Mouse (Mus musculus) testis, postnatal 10 days (tissue): ENCODE results near the gene Piezo1.

ENCODE experiments used
- DNase-seq: peaks from one replicate; pipeline ENCODE4 v3.0.0; 2021; ENCODE audit warnings: low spot score

Piezo1 gene

DNA sequence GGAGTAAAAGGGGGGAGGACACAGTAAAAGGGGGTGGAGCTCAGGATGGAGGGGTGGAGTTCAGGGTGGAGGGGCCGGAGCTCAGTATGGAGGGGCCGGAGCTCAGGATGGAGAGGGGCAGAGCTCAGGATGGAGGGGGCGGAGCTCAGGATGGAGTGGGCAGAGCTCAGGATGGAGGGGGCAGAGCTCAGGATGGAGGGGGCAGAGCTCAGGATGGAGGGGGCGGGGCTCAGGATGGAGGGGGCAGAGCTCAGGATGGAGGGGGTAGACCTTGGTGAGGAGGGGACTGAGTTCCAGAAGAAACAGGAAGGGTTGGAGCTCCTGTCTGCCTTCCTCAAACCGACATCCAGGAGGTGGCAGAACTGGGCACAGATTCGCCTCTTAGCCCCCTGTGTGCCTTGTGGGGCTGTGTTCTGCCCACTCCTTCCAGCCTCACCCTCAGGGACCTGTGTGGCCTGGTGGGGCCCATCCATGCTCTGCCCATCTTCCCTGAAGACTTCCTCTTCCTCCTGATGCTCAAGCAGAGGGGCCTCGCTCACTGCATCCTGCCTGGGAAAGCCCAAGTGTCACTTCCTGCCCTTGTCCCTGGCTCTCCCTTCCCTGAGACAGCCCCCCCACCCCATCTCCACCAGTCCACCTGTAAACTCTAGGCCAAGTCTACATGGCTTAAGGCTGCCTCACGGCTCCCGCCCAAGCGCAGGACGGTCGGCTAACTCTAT, 54.0 kb downstream of the Piezo1 start:
- DNase-seq, result no peak

DNA sequence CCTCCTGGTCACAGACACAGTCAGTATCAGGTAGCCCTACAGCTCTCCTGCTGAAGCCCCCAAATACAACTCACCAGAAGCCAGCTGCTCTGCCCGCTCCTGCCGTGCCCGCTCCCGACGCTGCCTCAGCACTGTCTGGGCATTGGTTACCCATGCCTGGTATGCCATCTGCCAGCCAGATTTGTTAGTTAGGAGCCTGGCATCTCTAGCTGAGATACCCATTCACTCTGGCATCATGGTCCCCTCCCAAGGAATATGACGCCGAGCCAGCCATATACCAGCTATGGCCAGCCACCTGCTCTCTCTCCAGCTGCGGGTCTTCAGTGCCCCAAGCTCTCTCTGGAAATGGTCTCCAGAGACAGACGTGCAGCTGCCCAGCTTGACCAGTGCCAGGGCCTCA, 62.7 kb downstream of the Piezo1 start:
- DNase-seq, result no peak

DNA sequence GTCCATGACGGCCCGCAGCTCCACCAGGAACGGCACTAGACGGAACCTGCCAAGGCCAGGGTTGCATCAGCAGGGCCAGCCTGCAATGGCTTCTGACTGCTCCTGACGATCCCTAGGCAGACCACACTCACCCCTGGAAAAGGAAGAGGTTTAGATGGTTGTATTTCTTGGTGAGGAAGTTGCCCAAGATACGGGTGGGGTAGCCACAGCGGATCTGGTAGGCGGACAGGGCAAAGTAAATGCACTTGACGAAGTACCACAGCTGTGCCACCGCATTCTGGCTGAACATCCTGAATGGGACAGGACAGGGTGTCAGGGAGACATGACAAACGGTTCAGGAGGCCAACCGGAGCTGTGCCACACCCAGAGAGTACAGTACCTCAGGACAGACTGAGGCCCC, 66.3 kb downstream of the Piezo1 start:
- DNase-seq, result no peak

DNA sequence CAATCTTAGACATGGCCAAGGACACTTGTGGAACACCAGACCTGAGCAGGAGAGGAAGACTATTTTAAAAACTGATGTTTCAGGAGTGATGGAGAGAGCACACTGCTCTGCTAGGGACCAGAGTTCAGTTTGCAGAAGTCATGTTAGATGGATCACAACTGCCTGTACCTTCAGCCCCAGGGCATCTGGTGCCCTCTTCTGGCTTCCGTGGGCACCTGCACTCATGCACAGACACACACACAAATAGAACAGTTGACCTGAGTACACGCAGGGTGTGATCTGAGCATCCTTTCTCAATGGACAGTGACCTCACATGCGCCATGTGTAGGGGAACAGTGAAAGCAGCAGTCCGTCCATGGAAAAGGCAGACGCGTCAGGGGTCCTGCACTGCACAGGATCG, 67.3 kb downstream of the Piezo1 start:
- DNase-seq, result no peak

DNA sequence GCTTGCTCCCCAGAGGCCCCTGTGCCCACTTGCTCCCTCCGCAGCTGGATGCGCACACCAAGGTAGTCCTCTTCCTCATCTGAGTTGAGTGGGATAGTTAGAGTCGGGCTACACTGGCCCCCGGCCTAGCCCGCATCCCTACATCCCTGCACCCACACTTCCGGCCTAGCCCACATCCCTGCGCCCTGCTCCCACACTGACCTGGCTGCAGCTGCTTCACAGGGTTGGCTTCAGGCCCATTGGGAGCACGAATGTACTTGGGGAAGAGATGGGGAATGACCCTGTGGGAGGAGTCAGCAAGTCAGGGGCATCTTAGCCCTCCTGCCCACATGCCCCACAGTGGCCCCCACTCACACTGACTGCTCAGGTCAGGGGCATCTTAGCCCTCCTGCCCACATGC, 68.7 kb downstream of the Piezo1 start:
- no peak for DNase-seq

DNA sequence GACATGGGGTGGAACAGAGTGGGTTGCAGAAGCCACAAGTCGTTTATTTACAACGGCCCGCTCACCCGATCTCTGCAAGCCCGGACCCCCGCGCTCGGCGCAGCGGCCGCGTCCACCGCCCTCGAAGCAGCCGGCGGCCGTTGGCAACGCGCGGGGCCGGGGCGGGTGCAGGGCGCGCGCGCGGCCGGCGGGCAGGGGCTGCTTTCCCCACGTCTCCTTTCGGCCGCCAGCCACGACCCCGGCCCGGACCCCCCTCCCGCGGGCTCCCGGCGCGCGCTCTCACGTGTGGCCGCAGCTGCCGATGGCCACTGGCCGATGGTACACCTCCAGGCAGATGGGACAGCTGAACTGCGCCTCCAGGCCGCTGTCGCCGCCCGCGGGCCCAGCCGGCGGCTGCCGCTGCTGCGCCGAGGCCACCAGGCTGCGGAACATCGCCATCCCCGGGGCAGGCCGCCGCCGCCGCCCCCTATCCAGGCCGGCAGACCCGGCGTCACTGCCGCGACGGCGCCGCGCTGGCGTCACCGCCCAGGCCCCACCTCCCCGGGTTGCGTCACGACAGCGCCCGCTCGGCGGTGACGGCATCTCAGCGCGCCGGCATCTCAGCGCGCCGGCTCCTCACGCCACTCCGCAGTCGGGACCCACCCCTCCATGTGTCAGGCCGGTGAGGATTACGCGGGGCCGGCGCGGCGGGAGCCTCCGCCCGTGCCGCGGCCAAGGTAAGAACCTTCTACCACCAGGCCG, 75.4 kb downstream of the Piezo1 start, which contains the start of the genes Rnf166 and Ctu2:
Gene Rnf166, minus strand, starts transcription at position 485 of the 741 bp plus-strand sequence.
Gene Ctu2, plus strand, starts transcription at position 564 of the 741 bp plus-strand sequence.
- peak; percentile 97 for DNase-seq

DNA sequence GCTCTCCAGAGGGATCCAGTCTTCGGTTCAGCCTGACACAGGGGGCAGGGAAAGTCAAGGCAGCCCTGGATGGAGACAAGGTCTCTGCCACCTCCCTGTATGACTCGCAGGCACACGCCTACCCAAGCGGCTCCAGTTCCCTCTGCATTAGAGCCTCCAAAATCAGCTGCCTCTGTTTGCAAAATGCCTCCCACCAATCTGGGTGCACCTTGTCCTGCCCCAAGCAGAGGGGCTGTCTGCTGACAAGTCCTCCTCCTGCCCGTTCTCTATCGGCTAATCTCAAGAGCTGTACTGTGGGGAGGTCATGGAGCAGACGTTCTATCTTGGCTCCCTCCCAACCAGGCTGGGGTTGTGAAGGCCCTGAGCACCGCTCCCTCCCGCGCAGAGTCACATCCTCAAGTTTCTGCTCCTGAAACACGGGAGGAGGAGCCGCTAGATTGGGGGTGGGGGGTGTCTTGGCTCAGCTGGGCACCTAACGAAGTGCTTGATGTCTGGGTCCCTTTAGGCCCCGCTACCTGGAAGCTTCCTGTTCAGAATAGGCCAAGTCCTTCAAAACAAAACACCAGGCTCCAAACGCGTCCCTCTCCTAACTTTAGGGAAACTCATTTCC, 76.1 kb downstream of the Piezo1 start:
- DNase-seq, result peak; percentile 75

DNA sequence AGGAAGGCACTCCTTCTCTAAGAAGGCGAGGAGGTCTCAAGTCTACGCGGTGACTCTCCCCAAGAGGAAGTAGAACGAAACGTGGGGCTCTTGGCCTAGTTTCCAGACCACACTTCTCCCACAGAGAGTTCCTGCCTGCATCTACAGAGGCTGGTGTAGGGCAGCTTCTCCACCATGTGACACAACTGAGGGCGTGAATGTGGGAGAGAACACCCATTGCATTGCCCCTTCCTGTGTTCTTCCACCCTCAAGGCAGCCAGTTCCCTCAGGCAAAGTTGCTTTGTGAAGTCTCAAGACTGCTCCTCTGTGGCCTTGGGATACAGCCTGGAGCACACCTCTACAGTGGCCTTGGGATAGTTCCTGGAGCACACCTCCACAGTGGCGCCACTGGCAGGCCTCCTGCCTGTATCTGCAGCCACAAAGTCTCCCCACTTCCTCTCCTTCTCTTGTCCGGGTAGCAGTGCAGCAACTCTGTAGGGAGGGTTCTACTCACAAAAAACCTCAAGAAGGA, 77.2 kb downstream of the Piezo1 start:
- DNase-seq, result no peak

DNA sequence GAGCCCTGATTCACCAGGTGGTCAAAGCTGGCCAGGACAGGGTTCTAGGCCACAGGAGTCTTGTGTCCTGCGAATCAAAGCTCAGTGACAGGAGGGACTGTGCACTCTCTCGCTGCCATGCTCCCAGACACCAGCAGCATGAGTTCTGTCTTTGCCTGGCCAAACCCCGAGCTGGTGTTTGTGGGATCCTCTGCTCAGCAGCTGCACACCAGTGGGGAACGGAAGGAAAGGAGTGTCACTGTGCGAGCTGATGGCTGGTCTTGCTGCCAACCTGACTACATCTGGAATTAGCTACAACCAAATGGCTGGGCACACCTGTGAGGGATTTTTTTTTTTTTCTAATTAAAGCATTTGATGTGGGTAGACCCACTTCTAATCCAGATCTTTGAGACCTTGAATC, 80.4 kb downstream of the Piezo1 start:
- no peak for DNase-seq

DNA sequence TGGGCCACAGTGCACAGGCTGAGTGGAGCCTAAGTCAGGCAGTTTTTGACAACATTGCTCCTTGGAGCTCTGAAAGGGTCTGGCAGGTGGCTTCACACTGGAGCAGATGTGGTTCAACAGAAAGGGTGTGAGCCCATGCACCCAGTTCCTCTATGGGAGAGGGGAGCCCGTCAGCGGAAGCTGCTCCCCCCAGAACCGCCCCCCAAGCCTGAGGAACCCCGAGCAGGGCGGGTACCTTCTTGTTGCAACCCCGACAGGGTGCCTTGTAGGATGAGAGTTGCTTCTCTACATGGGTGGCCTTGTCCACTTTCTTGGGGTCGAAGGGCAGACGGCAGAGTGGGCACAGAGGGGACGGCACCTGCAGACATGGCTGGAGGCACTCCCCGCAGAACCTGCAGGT, 81.2 kb downstream of the Piezo1 start:
- no peak for DNase-seq

DNA sequence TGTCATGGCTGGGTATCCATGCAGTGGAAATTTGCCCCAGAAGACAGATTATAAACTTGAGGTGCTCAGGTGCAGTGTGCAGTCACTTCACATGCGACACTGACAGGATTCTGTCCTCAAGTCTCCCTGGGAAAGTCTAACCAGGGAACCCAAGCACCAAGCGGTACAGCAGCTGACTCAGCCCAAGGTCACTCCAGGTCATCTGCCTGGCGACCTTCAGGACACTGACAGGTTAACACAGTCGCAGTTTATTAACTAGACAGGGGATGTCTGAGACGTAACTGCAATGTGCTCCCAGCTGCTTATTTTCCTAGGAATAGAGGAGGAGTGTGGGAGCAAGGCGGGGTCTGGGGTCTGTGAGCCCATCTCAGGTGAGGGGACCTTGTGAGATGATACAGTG, 81.7 kb downstream of the Piezo1 start:
- no peak for DNase-seq

DNA sequence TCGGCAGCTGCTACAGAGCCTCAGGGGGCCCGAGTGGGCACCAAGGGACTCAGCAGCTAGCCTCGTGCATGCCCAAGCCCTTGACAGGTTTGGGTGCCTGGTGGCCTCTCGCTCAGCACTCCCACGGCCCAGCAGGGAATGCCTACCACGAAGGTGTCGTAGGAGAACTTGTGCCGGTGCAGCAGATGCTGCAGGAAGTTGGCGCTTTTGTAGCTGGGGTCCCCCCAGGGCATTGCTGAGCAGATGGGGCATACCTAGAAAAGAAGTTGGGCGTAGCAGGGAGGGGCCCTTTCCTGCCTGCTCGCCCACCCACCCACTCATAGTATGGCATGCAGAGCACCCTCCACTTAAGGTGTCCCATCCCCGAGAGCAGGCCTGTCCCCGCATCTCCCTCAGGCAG, 83.3 kb downstream of the Piezo1 start:
- no peak for DNase-seq

DNA sequence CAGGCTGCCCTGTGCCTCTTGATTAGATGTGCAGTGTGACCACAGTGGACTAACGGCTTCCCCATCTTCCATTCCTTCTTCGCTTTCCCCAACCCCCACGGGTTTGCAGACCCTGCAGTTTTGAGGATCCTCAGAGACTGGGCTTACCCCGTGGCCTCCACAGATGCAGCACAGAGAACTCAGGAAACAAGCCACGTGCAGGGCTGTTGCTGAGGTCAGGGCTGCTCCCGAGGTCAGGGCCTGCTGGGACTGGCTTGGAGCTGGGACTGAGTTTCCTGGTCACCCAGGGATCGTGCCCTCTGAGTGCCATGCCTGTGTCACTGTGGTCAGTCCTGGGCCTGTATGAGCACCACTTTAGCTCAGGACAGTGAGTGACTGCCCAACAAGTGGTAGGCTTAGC, 86.1 kb downstream of the Piezo1 start:
- no peak for DNase-seq

DNA sequence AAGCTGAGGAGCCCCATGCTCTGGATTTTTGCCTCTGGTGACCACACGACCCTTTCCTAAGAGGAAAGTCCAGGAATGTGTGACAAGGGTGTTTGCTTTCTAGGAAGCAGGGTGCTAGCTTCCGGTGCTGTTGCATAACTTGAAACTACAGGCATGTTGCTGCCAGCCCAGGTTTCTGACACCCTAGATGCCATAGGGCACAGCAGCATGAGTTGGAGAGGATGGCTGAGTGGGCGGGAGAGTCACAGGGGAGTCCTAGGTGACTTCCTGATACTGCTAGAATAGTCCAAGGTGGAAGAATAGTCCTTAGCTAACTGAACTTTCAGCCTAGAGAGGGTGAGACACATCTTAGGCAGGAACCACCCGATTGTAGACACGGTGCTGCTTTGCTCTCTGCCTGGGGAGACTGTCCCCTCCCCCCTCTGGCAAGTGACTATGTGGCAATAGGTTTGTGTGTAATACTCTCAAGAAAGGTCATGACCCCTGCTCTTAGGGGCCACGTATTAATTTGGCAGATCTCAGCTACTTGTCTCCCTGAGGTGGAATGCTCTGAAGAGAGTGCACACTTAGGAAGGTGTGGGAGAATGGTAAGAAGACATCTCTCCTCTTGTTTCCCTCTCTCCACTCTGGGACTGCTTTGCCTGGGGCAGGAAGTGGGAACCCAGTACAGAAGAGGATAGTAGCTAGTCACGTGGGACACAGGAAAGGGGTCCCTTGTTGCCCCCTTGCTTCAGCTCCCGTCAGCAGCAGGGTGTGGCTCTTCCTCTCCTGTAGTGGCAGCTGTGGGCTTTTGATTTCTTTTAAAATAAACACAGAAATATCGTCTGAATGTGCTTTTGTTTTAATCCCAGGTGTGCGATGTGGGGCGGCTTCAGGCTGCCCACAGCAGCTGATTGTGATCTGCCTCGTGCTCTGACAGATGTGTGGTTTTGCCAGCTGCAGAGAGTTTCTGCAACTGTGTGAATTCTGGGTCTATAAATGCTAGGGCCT, 87.2 kb downstream of the Piezo1 start:
- no peak for DNase-seq

DNA sequence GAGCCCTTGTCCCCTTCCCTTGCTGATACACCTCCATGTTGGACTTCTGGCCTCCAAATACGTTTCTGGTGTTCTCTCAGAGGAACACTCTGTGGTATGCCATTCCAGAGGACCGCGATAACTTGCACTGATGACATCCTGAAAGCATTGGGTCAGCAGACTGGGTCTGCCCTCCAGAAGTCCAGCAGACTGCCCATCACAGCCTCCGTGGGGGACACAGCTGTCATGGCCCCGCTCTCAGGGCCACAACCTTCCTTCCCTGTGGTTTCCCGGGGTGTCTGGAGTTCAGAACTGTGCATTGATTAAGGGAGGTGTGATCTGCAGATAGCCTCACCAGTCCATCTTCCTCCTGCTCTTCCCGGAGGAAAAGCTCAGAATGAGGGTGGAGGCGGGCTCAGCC, 88.6 kb downstream of the Piezo1 start:
- no peak for DNase-seq

DNA sequence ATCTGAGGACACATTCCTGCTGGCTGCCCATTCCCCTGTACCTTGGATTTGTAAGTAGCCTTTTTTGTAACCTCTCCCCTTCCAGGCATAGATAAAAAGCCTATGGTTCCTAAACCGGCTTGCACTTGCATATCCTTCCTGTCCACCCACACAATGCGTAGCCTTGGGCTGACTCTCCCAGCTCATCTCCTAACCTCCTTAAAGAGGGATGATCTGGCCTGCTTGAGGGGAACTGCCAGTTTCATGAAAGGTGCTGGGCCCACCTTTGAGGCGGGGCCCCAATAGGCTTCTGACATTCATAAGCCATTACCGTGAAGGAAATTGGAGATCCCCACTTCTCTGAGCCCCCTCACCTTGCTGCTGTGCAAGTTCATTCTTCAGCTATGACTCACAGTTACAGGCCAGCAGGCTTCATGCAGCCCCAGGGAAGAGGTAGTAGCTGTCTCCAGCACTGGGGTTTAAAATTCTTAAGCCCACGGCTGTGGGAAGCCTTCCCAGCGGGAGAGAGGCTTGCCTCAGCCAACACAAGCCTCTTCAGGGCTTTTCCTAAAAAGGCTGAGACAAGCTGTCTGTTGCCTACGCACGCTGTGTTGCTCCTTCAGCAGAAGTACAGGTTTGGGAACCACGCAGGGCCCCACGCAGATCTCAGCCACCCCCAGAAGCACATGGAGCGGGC, 89.5 kb downstream of the Piezo1 start:
- DNase-seq, result no peak

DNA sequence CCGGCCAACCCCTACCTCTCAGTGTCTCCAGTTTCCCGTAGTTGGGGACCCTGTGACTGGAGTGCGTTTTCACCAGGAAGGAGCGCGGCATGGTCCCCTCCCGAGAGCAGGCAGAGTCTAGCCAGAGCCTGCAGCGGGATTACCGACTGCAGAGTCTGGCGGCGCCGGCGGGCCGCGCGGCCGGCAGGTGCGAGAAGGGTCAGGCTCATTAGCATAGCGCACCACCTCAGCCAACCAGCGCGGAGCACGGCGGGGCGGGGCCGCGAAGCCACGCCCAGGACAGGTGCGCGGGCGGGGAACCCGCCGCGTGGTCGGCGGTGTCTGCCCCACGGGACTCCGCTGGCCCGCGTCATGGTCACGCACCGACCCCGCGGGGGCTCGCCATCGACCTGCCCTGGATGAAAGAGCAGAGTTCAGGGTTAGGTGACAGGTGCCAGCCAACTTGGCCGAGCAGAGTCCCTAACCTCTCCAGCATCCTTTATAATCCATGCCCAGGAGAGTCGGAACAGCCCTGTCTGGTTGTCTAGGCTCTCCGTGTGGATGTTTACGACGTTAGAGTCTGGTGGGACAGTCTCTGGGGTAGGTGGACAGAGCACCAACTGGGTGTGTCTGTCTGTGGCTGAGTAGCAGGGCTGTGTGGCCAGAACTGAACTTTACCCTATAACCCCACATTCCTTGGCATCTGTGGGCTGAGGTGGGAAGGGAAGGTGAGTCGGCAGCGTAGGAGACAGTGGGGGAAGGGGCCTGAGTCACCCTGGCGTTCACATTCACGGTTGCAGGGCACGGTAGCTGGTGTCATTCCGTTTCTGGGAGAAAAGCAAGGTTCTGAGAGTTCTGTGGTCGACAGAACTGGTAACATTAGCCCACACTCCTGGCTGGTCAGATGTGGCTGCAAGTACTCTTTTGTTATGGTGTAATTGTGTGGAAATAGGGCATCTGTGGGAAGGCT, 90.3 kb downstream of the Piezo1 start, which contains the start of gene Snai3:
Gene Snai3, minus strand, starts transcription at position 210 of the 949 bp plus-strand sequence.
- DNase-seq, result peak; percentile 77

DNA sequence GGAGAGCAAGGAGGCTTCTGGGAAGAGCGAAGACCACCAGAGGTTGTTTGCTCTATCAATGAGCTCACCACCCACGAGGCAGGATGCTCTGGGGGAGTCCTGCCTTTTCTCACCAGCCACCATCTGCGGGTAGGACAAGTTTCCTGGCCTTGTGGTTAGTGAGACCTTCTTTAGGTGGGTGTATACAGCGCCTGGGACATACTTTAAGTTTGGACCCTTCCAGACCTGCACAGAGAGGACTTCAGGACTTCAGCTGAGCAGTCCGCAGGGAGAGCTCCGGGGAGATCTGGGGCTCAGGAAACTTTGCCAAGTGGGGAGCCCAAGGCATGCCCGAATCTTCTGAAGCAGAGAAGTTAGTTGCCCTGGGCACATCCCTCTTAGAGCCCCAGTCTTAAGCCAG, 91.1 kb downstream of the Piezo1 start:
- no peak for DNase-seq

DNA sequence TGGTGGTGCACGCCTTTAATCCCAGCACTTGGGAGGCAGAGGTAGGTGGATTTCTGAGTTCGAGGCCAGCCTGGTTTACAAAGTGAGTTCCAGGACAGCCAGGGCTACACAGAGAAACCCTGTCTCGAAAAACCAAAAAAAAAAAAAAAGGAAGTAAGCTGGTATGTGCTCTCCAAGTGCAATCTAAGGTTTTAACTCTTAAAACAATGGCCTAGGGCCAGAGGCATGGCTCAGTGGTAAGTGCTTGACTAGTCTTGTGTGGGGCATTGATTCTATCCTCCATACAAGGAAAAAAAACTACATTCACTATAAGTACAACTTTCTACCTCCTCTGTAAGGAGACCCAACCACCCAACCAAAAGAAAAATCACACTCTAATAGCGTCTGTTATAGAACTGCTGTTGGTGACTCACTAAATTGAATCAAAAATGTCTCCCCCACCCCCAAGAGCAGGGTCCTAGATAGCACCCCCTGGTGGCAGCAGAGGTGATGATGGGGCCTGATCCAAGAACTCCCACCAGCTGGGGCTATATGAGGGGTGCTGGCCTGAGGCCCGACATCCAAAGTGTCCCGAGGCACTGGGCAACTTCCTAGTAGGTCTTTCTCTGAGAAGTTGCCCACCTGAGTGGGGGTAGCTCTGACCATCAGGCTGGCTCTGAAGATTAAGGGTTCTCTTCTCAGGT, 91.8 kb downstream of the Piezo1 start:
- no peak for DNase-seq
